Mouse (Mus musculus): ENCODE measurements around the gene Galp. TPM values are rescaled to one million over a fixed set of nuclear protein-coding genes. Genes with fewer than 3 reads are reported as not detected.

The Galp gene
- polyA plus RNA-seq (2014; fragmentation: Illumina TruSeq; extraction: RNeasy Lipid Tissue Mini Kit (QIAGEN cat#74804)): not detected

GRCm38 (mm10) chr7:6196790-6197189, at the start of gene Galp:
Galp (plus strand) TSS chr7:6197090.

DNA sequence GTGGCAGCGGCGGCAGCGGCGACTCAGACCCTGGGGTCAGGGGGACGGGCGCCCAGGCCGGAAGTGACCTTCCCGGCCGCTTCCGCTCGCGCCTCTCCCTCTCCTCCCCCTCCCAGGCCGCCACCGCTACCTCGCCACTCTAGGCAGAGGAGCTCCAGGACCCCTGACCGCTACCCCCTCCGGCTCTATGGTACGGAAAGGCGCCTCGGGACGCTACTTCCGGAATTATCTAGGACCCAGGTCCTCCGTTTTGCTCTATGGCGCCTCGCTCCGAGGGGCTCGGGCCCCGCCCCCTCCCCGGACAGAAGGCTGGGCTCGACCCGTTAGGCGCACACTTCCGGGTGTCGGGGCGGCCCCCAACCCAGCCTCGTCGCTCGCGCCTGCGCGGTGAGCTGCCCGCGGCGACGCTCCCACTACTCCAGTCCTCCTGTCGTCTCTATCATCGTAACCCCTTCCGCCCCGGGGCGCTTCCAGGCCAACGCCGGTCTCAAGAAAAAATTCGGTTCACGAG, 40.9 kb upstream of the Galp start, which contains the start of gene Zfp787:
Zfp787 (minus strand) TSS at position 97 of the 511 bp plus-strand sequence.

DNA sequence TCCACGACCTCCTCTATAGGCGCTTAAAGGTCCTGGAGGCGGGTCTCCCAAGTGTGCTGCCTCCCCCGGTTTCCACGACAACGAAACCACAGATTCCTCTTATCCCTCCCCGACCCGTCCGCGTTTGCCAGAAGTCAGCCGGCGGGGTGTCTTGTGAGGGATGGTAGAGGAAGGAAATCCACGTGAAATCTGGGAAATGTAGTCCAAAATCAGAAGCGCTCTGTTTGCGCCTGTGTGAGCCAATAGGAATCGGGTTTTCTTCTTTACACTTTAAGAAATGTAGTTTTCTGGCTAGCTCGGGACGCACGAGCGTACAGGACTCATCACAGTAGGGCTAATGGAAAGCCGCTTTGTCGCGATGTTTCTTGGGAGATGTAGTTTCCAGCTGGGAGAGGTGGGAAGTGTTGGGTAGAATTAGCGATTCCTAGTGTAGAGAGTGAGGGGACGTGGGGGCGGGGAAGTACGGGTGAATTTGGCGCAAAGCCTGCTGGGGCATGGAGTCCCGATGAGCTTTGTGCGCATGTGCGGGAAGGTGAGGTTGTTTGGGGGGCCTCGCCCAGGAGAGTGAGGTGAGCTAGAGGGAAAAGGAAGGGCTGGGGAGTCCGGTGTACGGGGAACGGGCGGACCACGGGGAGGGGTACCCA, 24.8 kb upstream of the Galp start, which contains the start of gene Zfp444:
Zfp444 (plus strand) TSS at position 221 of the 644 bp plus-strand sequence.

DNA sequence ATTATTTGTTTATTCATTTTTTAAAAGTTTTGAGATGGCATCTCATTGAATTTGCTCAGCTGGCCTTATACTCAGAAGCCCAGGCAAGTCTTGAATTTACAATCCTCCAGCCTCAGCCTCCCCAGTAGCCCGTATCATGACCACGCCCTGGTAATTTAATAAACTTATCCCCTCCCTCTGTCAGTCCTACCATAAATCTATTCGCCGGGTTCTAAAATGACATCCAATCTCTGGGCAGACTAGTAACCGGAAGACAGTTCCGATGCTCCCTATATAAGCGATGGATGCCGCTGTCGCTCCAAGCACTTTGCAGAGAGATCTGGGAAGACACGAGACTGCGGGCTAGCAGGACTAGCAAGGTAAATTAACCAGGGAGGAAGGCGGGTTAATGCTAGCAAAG, 25.1 kb downstream of the Galp start, which contains the start of gene Zscan5b:
Zscan5b (plus strand) TSS at position 301 of the 400 bp plus-strand sequence.

DNA sequence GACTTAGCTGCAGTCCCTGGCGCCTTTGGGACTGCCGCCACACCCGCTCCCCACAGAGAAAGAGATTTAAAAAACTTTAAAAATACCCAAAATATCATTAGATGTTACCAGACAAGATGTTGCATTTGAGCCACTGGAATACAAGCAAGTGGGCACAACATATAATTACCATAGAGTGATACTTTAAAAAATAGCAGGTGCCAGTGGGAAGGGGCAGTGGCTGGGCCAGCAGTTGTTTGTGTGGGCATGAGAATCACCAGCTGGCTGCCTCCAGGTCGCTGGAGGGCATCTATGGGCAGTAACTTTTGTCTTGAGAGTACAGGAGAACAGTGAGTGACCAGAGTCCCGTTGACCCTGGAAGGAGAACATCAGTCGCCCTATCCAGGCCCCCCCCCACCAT, 55.5 kb downstream of the Galp start, which contains the start of gene Epp13:
Epp13 (plus strand) TSS at position 301 of the 400 bp plus-strand sequence.

Other genes starting within 250 kb of the Galp start
- not detected for gene Vmn1r65, start 186.1 kb upstream of the Galp start, polyA plus RNA-seq (2014; fragmentation: Illumina TruSeq; extraction: RNeasy Lipid Tissue Mini Kit (QIAGEN cat#74804))
- 2.6 TPM for gene Nlrp4c, start 151.9 kb upstream of the Galp start, polyA plus RNA-seq (2014; fragmentation: Illumina TruSeq; extraction: RNeasy Lipid Tissue Mini Kit (QIAGEN cat#74804))
- gene Zfp787, start 41.1 kb upstream of the Galp start, polyA plus RNA-seq (2014; fragmentation: Illumina TruSeq; extraction: RNeasy Lipid Tissue Mini Kit (QIAGEN cat#74804)): 7.2 TPM
- gene Zfp444, start 24.9 kb upstream of the Galp start, polyA plus RNA-seq (2014; fragmentation: Illumina TruSeq; extraction: RNeasy Lipid Tissue Mini Kit (QIAGEN cat#74804)): 7.1 TPM
- not detected for gene Zscan5b, start 25.2 kb downstream of the Galp start, polyA plus RNA-seq (2014; fragmentation: Illumina TruSeq; extraction: RNeasy Lipid Tissue Mini Kit (QIAGEN cat#74804))
- 0.54 TPM for gene Epp13, start 55.6 kb downstream of the Galp start, polyA plus RNA-seq (2014; fragmentation: Illumina TruSeq; extraction: RNeasy Lipid Tissue Mini Kit (QIAGEN cat#74804))
- gene Zfp667, start 89.5 kb downstream of the Galp start, polyA plus RNA-seq (2014; fragmentation: Illumina TruSeq; extraction: RNeasy Lipid Tissue Mini Kit (QIAGEN cat#74804)): 19.4 TPM
- gene Zfp583, start 134.2 kb downstream of the Galp start, polyA plus RNA-seq (2014; fragmentation: Illumina TruSeq; extraction: RNeasy Lipid Tissue Mini Kit (QIAGEN cat#74804)): 18.5 TPM
- 1.7 TPM for gene Gm3854, start 146.7 kb downstream of the Galp start, polyA plus RNA-seq (2014; fragmentation: Illumina TruSeq; extraction: RNeasy Lipid Tissue Mini Kit (QIAGEN cat#74804))
- 7.6 TPM for gene Zfp78, start 166.2 kb downstream of the Galp start, polyA plus RNA-seq (2014; fragmentation: Illumina TruSeq; extraction: RNeasy Lipid Tissue Mini Kit (QIAGEN cat#74804))
- 10.3 TPM for gene Zfp28, start 186.2 kb downstream of the Galp start, polyA plus RNA-seq (2014; fragmentation: Illumina TruSeq; extraction: RNeasy Lipid Tissue Mini Kit (QIAGEN cat#74804))
- gene Smim17, start 201.6 kb downstream of the Galp start, polyA plus RNA-seq (2014; fragmentation: Illumina TruSeq; extraction: RNeasy Lipid Tissue Mini Kit (QIAGEN cat#74804)): not detected
- gene Gm20715, start 213.2 kb downstream of the Galp start, polyA plus RNA-seq (2014; fragmentation: Illumina TruSeq; extraction: RNeasy Lipid Tissue Mini Kit (QIAGEN cat#74804)): not detected
- not detected for gene Olfr1344, start 241.6 kb downstream of the Galp start, polyA plus RNA-seq (2014; fragmentation: Illumina TruSeq; extraction: RNeasy Lipid Tissue Mini Kit (QIAGEN cat#74804))

Measured in ovary, adult 10 weeks (tissue).